Mouse (Mus musculus) right cerebral cortex, postnatal 25 days (tissue): ENCODE results near the gene Onecut1.

ENCODE experiments used
- DNase-seq: peaks from one replicate; pipeline ENCODE4 v3.0.0; 2022

The Onecut1 gene

DNA sequence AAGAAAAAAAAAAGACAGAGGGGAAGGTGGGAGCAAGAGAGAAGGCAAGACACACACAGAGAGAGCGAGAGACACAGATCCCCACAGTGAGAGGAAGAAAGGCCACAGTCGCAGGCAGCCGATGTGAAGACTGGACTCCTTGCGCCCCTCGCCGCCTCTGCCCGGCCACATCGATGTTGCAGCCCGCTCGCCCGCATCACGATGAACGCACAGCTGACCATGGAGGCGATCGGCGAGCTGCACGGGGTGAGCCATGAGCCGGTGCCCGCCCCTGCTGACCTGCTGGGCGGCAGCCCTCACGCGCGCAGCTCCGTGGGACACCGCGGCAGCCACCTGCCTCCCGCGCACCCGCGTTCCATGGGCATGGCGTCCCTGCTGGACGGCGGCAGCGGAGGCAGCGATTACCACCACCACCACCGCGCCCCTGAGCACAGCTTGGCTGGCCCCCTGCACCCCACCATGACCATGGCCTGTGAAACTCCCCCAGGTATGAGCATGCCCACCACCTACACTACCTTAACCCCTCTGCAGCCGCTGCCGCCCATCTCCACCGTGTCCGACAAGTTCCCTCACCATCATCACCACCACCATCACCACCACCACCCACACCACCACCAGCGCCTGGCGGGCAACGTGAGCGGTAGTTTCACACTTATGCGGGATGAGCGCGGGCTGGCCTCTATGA, 517 bp downstream of the Onecut1 start:
- DNase-seq, result no peak

DNA sequence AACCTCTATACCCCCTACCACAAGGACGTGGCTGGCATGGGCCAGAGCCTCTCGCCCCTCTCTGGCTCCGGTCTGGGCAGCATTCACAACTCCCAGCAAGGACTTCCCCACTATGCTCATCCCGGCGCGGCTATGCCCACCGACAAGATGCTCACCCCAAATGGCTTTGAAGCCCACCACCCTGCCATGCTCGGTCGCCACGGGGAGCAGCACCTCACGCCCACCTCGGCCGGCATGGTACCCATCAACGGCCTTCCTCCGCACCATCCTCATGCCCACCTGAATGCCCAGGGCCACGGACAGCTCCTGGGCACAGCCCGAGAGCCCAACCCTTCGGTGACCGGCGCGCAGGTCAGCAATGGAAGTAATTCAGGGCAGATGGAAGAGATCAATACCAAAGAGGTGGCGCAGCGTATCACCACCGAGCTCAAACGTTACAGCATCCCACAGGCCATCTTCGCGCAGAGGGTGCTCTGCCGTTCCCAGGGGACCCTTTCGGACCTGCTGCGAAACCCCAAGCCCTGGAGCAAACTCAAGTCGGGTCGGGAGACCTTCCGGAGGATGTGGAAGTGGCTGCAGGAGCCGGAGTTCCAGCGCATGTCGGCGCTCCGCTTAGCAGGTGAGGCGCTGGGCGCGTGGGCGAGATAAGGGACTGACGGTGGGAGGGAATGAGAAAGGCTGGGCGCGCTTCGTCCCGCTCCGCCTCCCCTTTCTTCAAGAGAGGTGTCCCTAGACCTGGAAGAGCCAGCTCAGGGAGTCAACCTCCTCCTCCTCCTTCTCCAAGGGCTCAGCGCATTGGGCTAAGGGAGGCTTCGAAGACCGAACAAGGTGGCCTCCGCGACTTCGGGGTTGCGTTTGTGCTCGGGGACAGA, 1.3 kb downstream of the Onecut1 start:
- DNase-seq, result no peak

- DNase-seq, result no peak
Measured at GRCm38 (mm10) chr9:74863655-74864443, 2.1 kb downstream of the Onecut1 start.

GRCm38 (mm10) chr9:74864471-74864870, 2.8 kb downstream of the Onecut1 start:
- DNase-seq, result no peak

- no peak for DNase-seq
Measured at GRCm38 (mm10) chr9:74866596-74867313, 5.0 kb downstream of the Onecut1 start.

DNA sequence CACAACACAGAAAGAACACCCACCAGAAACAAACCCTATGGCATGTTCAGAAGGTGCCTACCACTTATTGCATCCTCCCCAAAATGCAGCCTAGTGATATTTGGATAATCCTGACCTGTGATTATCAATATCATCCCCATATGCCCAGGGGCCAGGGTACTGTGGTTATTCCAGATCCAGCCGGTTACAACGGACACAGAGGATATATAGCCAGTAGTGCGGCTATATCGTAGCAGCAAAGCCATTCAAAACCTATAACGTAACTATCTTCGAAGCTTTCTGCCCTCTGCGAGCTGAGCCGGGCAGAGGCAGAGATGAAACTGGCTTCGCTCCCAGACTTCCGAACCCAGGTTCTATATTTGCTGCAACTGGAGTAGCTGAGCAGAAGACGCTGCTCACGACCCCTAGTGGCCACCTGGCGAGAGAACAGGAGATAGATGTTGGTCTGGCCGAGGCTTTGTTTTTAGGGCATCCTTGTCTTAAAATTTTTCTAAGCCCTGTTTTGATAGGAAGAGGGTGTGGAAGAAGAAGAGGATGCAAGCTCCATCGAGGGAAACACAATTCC, 6.0 kb downstream of the Onecut1 start:
- DNase-seq, result no peak

DNA sequence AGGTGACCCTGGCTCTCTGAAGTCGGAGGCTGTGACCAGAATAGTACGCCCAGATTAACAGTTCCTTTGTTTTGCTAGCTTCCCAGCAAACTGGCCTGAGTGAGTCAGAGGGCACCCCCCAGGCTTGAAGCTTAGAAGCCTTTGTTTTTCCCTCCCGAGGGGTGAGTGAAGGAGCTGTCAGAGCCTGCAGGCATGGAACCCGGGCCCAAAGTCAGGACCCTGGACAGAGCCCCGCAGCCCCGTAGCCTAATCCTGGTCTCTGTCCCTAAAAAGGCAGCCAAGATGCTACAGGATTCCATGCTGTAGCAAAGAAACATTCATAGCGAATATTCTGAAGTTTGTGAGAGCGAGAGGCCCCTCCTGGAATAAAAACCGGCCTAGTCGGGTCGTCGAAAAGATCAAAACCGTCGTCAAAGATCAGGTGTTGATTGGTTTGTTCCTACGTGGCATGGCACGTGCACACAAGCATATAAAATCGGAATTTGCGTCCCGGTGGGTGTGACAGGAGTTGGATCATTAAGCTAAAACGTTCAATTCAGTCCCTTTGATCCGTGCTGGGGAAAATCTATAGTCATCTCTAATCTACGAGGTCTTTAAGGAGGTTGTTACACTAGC, 6.7 kb downstream of the Onecut1 start:
- no peak for DNase-seq

GRCm38 (mm10) chr9:74870960-74871688, 9.4 kb downstream of the Onecut1 start:
- peak; percentile 64 for DNase-seq

DNA sequence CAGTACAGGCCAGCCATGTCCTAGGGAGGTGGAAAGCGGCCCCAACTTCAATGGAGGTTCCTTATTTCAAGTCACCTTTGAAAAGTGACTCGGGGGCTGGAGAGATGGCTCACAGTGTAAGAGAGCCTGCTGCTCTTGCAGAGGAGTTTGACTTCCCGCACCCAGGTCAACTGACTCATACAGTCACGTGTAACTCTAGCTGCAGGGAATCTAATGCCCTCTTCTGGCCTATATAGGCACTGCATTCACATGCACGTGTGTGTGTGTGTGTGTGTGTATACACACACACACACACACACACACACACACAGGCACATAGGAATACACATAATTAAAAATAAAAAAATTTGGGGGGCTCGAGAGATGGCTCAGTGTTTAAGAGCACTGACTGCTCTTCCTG, 14.6 kb downstream of the Onecut1 start:
- DNase-seq, result no peak

DNA sequence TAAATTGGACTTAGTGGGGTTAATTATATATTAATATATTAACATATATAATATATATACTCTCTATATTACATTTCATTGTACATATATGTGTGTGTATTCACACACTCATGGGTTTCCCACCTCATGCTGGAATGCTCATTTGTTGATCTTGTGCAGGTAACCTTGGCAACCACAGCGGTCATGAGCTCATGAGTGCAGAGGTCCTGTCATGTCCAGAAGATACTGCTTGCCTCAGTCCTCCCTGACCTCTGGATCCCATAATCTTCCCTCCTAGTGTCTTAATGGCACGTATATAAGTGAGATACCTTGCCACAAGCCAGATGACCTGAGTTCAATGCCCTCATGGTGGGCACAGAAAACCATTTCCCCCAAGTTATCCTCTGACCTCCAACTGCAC, 16.0 kb downstream of the Onecut1 start:
- no peak for DNase-seq

GRCm38 (mm10) chr9:74887866-74888265, 26.1 kb downstream of the Onecut1 start:
- DNase-seq, result no peak

DNA sequence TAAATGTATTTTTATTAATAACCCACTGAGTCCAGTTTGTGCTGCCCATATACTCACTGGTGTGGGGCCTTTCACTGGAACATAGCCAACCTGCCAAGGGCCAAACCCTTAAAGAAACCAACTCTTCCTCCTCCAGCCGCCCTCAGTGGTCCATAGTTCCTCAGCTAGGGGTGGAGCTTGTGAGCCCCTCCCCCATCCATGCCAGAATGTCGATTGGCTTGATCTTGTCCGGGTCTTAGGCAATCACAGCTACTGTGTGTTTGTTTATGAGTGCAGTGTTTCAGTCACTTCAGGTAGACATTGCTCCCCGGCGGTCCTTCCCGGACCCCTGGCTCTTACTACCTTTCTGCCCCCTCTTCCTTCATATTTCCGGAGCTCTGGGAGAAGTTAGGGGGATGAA, 35.0 kb downstream of the Onecut1 start:
- DNase-seq, result no peak

- DNase-seq, result no peak
Measured at GRCm38 (mm10) chr9:74897375-74897982, 35.8 kb downstream of the Onecut1 start.

DNA sequence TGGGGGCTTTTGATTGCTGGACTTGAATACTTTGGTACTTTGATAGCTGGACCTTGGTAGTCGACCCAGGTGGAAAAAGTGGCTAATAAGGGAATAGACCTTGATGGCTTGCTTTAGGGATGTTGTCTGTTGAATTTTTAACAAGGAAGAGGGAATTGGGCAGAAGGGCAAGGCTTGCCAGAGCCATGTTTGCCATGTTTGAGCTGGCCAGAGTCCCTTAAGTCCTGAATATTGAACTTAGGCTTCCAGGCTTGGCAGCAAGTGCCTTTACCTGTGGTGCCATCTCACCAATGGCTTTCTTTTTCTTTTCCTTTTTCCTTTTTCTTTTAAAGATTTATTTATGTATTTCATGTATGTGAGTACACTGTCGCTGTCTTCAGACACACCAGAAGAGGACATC, 38.4 kb downstream of the Onecut1 start:
- no peak for DNase-seq

- DNase-seq, result peak; percentile 38
Measured at GRCm38 (mm10) chr9:74904866-74905508, 43.3 kb downstream of the Onecut1 start.

DNA sequence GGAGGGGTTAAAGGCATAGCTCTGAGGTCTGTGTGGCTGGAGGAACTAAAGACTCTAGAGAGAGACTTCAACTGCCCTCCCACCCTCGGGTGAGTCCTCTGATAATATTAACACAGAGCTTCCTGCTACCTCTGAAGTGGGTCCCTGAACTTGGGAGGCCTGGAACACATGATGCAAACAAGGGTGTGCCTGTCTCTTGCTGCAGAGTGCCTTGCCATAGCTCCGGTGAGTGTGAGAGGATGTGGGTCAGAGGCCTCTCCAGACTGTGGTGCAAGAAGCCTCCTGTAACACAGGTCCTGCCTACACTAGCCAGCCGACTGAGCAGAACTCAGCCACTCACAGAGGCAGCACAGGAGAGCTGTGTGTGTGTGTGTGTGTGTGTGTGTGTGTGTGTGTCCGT, 45.2 kb downstream of the Onecut1 start:
- no peak for DNase-seq

- no peak for DNase-seq
Measured at GRCm38 (mm10) chr9:74909245-74909644, 47.5 kb downstream of the Onecut1 start.

DNA sequence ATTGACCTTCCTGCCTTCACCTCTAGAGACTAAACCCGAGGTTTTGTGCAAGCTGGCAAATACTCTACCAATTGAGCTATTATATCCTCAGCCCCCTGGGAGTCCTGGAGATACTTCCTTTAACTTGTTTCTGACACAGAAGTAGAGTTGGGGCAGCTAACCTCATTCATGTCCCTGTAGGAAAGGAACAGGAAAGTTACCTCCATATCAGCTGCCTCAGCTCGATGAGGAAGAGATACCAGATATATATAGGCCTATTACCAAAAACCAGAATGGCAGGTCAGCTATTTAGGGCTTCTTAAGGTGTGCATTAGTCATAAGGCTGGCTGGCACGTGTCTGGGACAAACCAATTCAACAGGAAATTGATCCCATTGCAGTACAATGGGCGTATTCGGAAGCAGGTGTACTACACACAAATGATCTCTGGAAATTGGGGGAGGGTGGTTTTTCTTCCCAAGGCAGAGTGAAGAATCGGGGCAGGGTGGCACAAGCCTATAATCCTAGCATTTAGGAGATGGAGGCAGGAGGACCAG, 48.6 kb downstream of the Onecut1 start:
- no peak for DNase-seq

DNA sequence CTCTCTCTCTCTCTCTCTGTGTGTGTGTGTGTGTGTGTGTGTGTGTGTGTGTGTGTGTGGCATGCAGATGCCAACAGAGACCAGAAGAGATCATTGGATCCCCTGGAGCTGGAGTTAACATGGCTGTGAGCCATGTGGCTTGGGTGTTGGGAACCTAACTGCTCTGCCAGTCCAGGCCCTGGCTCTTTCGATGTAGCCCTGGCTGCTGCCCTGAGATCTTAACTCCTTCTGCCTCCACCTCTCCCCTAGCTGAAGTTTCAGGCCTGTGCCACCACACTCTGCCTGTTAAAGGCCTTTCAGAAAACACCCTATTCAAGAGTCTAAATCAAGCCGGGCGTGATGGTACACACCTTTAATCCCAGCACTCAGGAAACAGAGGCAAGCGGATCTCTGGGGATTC, 49.7 kb downstream of the Onecut1 start:
- no peak for DNase-seq

DNA sequence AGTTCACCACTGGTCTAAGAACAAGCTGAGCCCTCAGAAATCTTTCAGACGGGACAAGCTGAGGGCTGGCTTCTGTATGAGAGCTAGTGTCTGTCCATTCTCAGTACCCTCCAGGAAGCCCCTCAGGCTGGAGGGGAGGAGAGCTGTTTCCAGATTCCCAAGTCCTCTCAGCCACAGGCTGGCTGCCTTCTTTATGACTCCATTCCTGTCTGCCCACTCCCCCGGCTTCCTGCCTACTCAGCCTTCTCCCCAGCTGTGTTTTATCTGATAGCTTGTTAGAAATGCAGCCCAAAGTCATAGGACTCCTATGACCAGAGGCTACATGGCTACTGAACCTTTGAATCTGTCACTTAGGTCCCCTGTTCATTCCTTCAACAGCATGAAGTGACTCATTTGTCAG, 50.2 kb downstream of the Onecut1 start:
- DNase-seq, result no peak
